Mouse (Mus musculus): ENCODE results near the gene Bik.

DNA sequence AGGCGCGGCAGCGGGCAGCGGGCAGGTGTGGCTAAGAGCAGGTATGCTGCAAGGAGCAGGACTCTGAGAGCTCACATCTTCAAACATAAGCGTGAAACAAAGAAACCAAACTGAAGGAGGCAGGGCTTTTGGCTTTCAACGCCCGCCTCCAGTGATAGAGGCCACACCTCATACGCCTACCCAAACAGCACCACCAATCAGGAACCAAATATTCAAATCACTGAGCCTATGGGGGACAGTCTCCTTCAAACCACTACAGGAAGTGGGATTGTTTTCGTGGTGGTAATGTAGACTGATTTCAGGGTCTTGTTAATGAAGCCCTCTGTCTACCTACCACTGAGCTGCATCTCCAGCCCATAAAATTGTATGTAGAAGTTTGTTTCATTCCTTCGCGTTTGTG lies 43.0 kb downstream of the Bik start:
- TF ChIP-seq CTCF (IDR thresholded peaks at IDR 0.05 in 2 of 3, conservative IDR thresholded peaks at IDR 0.05 in 1 of 3; ENCODE audit: control insufficient read depth in 1 of 3, insufficient read depth in 1 of 3, low read depth in 2 of 3, low read length in 3 of 3, poor library complexity in 1 of 3, severe bottlenecking in 1 of 3): no peak
- TF ChIP-seq ZMIZ1 (IDR thresholded peaks at IDR 0.05; ENCODE audit: low read depth, low read length): no peak
